Mouse (Mus musculus) embryo, embryonic 9.5 days (tissue): ENCODE results near the gene Taok3.
"Not testable (repeated sequence)": the region's sequence is repeated elsewhere in the genome, so short reads cannot be mapped to it uniquely, and the experiment has no call there.

Experiments
- DNase-seq: peaks from one replicate; pipeline ENCODE4 v3.0.0-alpha.2; 2017; ENCODE audit errors: extremely low spot score

The Taok3 gene

DNA sequence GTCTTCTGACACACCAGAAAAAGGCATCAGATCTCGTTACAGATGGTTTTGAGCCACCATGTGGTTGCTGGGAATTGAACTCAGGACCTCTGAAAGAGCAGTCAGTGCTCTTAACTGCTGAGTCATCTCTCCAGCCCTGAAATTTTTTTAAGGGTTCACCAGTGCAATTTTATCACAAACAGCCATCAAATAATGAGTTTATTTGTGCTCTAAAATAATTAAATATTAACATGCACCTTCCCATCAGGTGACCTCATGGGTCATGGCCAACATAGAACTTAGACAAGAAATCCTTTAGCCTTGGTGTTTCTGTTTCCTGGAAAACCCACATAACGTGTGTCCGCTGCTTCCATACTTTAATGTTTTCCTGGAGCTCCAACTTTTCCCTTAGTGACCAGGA is 173.8 kb downstream of the Taok3 start:
- DNase-seq: not testable (repeated sequence)

DNA sequence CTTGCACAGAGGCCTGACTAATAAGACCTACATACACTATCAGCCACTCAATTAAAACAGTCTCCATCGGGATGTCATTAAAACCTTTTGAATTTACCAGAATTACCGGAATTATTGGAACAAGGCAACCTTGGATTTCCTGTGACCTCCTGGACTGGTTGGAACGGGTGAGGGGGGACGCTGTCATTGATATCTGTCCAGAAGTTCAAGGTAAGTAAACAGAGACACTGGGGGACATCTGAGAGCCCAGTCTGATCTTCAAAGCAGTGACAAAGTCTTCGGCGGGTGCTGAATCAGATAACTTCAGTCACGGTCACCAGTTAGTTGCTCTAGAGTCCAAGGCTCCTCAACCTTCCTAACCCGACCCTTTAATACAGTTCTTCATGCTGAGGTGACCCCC is 175.1 kb downstream of the Taok3 start:
- no peak for DNase-seq

DNA sequence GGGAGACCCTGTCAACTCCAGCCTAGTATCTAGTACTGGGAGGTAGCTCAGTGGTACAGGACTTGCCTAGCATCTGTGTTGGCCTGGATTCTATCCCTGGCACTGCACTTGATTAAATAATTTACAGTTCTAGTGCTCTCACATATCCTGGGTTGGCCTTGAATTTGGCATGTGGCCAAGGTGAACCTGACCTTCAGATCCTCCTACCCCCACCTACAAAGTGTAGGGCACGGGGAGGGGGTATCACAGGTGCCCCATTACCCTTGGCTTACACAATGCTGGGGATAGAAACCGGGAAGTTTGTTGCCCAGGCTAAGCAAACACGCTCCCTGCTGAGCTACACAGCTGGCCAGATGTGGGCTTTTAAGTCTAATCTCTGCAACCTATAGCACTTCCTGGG is 183.0 kb downstream of the Taok3 start:
- DNase-seq: no peak

DNA sequence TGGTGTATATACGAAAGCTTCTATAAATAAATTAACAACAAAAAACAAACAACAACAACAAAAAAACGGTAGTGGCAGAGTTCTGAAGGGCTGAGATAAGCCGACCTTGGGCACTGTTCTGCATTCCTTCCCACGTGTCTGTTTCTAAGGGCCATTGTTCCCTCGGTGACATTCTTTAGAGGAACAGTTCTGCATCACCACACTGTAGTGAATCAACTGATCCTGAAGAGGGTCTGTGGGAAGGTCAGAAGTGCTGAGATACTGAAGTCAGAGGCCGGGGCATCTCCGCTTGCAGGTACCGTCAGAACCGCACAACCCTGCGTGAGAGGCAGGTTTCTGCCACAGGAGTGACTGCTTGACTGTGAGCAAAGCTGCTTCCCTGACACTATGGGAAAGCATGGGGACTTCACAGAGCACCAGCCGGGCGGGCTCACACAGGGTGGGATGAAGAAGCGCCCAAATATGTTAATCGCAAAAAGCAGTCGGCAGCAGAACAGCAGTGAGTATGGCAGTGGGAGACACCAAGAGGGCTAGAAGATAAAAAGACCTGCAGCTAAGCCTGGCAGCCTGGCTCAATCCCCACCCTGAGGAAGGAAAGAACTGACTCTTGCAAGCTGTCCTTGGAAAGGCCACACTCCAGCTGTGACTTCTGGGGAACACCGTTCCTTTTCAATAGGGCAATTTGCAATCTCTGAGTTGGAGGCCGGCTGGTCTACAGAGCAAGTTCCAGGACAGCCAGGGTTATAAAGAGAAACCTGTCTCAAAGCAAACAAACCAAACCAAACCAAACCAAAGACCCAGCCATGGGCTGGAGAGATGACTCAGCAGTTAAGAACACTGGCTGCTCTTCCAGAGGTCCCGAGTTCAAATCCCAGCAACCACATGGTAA is 184.0 kb downstream of the Taok3 start:
- no peak for DNase-seq

DNA sequence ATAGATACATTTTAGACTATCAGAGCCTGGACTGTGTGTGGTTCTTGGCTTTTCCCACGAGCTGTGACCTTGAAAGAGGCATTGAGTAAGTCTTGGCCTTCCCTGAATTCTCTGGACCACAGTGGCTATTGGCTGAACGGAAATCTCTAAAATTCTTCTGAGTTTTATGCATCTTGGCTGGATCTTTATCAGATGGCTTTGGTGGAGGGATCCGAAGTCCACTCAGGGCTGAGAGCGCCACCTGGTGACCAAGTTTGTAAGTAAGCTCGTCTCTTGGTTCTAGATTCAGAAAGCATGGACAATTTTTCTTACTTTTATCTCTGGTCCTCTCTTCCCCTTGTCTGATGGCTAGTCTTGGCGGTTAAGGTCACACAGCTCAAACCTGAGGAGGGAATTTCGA is 185.0 kb downstream of the Taok3 start:
- peak; percentile 28 for DNase-seq

DNA sequence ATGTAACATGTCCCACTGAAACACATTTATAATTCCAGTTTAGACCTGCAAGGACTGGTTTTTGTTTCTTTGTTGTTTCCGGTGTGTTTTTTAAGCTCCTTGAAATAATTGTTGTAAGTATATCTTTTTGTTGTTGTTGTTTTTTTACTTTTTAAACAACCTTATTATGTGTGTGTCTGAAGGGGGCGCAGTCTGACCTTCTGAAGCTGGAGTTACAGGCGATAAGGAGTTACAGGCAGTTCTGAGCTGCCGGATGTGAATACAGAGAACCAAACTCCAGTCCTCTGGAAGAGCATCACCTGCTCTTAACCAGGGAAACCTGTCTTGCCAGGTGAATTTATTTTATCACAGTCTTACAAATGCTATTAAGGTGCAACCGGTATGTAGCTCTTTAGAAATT is 185.8 kb downstream of the Taok3 start:
- no peak for DNase-seq

DNA sequence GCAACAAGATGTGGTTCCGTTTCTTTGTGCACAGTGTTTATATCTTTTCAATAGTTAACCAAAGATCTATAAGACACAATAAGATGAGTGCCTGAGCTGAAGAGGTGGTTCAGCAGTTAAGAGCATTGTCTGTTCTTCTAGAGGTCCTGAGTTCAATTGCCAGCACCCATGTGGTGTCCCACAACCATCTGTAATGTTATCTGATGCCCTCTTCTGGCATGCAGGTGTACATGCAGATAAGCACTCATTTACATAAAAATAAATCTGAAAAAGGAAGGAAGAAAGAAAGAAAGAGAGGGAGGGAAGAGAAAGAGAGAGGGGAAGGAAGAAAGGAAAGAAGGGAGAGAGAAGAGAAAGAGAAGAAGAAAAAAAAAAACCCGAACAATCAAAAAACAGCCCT is 186.9 kb downstream of the Taok3 start:
- no peak for DNase-seq

DNA sequence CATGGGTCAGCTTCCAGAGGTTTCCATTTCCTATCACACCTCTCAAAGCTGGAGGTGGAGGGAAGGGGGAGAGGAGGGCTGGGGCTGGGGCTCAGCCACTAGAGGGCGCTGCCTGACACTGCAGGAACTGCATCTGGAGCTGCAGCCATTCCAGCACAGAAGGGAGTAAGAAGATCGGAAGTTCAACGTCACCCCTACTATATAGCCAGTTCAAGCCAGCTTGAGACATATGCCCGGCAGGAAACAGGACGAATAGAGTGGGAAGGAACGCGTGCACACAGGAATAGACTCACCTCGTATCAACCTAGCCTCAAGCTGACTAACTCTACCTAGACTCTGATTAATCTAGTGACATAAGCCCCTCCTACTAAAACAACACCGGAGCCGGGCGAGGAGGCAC is 187.8 kb downstream of the Taok3 start:
- DNase-seq: peak; percentile 45

DNA sequence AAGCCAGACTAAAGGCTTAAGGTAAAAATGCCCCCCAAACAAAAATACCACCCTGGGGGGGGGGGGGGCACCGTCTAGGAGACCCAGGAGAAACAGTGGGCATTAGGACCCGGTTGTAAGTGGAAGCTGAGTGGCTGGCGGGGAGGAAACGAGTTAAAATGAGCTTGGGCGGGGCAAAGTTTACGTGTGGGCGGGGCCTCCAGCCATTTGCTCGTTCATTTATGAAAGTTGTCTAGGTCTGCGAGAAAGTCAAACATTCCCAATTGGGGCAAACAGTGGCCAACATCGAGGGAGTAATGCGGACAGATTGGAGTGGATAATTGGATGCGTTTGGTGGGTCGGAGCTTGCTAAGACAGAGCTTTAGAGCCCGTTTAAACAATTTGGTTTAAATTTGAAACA is 193.5 kb downstream of the Taok3 start:
- peak; percentile 49 for DNase-seq

DNA sequence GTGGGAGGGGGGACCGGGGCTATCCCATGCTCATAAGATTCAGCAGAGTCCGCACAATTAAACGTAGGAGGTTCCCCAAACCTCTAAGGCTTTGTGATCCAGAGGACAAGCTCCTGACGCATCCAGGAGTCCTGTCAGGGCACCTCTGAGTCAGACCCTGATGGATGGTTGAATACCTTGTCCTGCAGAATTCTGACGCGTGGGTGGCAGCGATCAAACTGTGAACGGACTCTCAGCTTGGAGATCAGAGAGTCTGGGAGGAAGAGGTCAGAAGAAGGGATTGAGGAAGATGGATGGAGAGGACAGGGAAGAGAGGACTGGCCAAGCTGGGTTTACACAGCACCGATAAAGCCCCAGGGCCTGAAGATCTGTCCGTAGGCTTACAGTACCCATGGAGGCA is 194.0 kb downstream of the Taok3 start:
- DNase-seq: no peak

DNA sequence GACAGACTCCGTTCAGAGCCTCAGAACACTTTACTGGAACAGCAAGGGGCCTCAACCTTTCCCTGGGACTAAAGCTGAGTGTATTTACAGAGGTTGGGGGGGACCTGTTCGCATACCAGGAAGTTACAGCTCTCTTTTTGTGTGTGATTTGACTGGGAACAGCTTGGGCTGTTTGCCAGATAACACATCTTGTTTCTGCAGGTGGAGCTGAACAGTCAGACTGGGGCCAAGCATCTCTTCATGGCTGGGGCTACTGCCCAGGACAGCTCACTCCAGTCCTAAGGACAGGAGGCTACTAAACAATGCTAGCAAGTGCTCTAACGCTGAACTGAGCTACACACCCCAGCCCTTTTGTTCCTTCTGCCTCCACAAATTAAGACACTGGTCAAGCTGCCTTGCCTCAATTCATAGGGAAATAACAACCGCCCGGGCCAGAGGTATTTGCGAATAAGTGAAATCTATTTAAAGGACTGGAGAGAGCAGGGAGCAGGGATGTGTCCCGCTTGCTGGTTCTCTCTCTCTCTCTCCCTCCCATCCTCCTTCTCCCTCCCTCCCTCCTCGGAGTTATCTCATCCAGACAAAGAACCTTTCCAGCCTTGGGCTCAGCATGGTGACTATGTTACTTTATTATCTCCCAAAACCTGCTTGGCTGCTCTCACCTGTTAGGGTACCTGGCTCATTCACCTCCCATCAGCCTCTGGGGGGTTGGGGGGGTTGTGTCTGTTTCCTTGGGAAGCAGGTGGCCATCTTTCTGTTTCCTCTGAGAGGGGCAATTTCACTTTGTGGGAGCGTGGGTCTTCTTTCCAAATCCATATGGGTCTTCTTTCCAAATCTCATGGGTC is 194.9 kb downstream of the Taok3 start:
- peak; percentile 21 for DNase-seq

DNA sequence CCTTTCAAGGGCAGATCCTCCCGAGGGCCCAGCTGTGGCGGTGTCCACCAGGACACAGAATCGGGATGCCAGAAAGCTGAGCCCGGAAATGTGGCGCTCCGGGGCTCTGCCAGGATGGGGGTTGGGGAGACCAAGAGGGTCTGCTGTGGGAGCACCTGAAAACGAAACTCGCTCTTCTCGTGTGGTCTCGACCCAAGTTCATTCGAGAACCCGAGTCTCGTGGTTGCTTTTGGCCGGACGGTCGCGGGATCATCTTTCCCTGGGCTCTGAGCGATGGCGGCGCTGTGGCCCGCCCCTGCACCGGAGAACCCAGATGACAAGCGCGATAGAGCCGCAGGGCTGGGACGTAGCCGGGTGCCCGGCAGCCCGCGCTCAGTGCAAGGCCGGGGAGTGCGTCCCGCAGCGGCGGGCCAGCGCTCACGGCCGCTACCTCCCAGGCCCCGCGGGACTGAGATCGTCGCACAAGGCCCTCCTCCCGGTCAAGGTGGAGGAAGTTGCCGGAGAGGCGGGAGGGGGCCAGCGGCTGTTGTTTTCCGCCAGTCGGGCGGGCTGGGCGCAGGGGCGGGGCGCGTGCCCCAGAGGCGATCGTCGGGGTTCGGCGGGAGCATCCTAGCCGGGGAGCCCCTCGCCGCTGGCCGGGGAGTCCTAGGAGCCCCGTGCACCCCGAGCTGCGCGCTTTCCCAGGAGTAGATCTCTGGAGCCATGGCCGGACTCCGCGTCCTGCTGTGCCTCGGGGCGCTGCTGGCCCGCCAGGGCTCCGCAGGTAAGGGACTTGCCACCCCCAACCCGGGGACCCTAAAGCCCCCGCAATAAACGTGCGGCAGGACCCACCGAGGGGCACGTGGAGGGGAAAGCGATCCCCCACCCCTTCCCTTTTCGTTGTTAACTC is 199.1 kb downstream of the Taok3 start, which contains the start of gene Vsig10:
TSS of gene Vsig10 (plus strand) at position 343 of the 889 bp plus-strand sequence.
- DNase-seq: peak; percentile 73

DNA sequence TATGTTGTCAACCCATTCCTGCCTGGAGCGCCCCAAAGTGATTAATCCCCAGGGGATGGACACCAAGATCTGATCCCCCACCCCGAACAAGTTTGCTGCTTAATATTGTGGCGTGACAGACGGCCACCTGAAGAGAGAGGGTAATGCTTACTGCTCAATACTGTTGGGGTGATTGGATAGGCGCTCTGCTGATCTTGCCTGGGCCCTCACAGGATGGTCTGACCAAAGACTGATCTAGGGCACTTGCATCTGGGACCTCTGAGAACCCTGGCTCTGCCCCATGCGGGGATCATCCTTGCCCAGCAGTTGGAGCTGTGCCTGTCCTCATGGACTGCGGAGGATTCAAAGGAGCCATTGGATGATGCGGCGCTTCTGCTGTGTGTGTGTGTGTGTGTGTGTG is 203.8 kb downstream of the Taok3 start:
- no peak for DNase-seq
